Mouse (Mus musculus) CD4-positive, CD25-positive, alpha-beta regulatory T cell (primary cell): ENCODE results near the gene Vmn1r166. TPM values are rescaled to one million over a fixed set of nuclear protein-coding genes. Genes with fewer than 3 reads are reported as not detected.

ENCODE experiments used
- polyA plus RNA-seq: library from polyadenylated mRNA; unstranded; fragments of 100-300 nt; shearing (Covaris generic); gene quantifications from one replicate; pipeline ENCODE4 v1.2.1, GENCODE M21; 2017

Vmn1r166 gene
- not detected for polyA plus RNA-seq

GRCm38 (mm10) chr7:23251582-23251981, at the start of gene Vmn1r166:
Vmn1r166 (minus strand) TSS chr7:23251682.

GRCm38 (mm10) chr7:23300892-23301291, 49.4 kb upstream of the Vmn1r166 start, which contains the start of gene Nlrp4e:
Nlrp4e (plus strand) TSS chr7:23301192.

GRCm38 (mm10) chr7:23278800-23279199, 27.3 kb upstream of the Vmn1r166 start, which contains the start of gene Gm6902:
Gm6902 (minus strand) TSS chr7:23278900.

GRCm38 (mm10) chr7:23217032-23217431, 34.5 kb downstream of the Vmn1r166 start, which contains the start of gene Vmn1r165:
Vmn1r165 (plus strand) TSS chr7:23217332.

Other genes starting within 250 kb of the Vmn1r166 start
- not detected for gene Gm4216, start 231.8 kb downstream of the Vmn1r166 start, polyA plus RNA-seq
- gene Vmn1r163, start 196.1 kb downstream of the Vmn1r166 start, polyA plus RNA-seq, result 0.35 TPM
- gene Gm8720, start 184.2 kb downstream of the Vmn1r166 start, polyA plus RNA-seq, result not detected
- gene Gm10662, start 107.2 kb downstream of the Vmn1r166 start, polyA plus RNA-seq, result 0.10 TPM
- gene Vmn1r165, start 34.4 kb downstream of the Vmn1r166 start, polyA plus RNA-seq, result not detected
- not detected for gene Gm6902, start 27.2 kb upstream of the Vmn1r166 start, polyA plus RNA-seq
- not detected for gene Nlrp4e, start 49.5 kb upstream of the Vmn1r166 start, polyA plus RNA-seq
- not detected for gene Nlrp5, start 134.2 kb upstream of the Vmn1r166 start, polyA plus RNA-seq